Mouse (Mus musculus): ENCODE measurements at regions not wholly inside any gene's neighbourhood (a gene's known extent, or its start where the extent isn't known, plus 50 kb on each side); places are given as distances from the start of the nearest gene placed in this dataset.

GRCm38 (mm10) chr3:39591312-39591711 is 704.6 kb downstream of the Fat4 start:
- Histone ChIP-seq H3K4me3 (no peak overlapping the region), H3K79me2 (ENCODE audit: control insufficient read depth, insufficient read depth) (no peaks in the 10 kb centered on the region), H3K27me3 (ENCODE audit: control insufficient read depth, insufficient read depth, insufficient read length) (no peaks in the 10 kb centered on the region), H3K36me3 (ENCODE audit: control insufficient read depth, insufficient read depth) (no peaks in the 10 kb centered on the region), H3ac (ENCODE audit: control insufficient read depth, insufficient read length) (no peak overlapping the region), H3K4me2 (ENCODE audit: low read depth) (no peak overlapping the region)
- TF ChIP-seq USF1 (IDR thresholded peaks at IDR 0.05; ENCODE audit: low read depth) (no peak), TCF3 (IDR thresholded peaks at IDR 0.05; ENCODE audit: insufficient read length, low read depth) (no peak), TCF12 (IDR thresholded peaks at IDR 0.05; ENCODE audit: insufficient read depth, poor library complexity, severe bottlenecking) (no peak), MAX (IDR thresholded peaks at IDR 0.05; ENCODE audit: low read depth) (no peak), MYOG (IDR thresholded peaks at IDR 0.05; ENCODE audit: control insufficient read depth in 1 of 3, insufficient read depth in 1 of 3, insufficient read length in 2 of 3, low read depth in 2 of 3) (no peak), POLR2A (IDR thresholded peaks at IDR 0.05; ENCODE audit: insufficient read length, low read depth) (no peak), MYOD1 (IDR thresholded peaks at IDR 0.05; ENCODE audit: control insufficient read depth in 1 of 3, insufficient read length in 2 of 3, low read depth in 2 of 3) (no peak), POLR2AphosphoS2 (IDR thresholded peaks at IDR 0.05; ENCODE audit: insufficient read length, low read depth) (no peak)

GRCm38 (mm10) chr3:39592349-39593117 is 705.8 kb downstream of the Fat4 start:
- no peak overlapping the region for H3ac ChIP-seq (ENCODE audit: control insufficient read depth, insufficient read length)
- H3K79me2 ChIP-seq (ENCODE audit: control insufficient read depth, insufficient read depth) = no peaks in the 10 kb centered on the region
- no peaks in the 10 kb centered on the region for H3K27me3 ChIP-seq (ENCODE audit: control insufficient read depth, insufficient read depth, insufficient read length)
- H3K36me3 ChIP-seq (ENCODE audit: control insufficient read depth, insufficient read depth) = no peaks in the 10 kb centered on the region
- no peak overlapping the region for H3K4me2 ChIP-seq (ENCODE audit: low read depth)
- no peak for TF ChIP-seq MYOD1 (IDR thresholded peaks at IDR 0.05; ENCODE audit: control insufficient read depth in 1 of 3, insufficient read length in 2 of 3, low read depth in 2 of 3)
- no peak for TF ChIP-seq E2F4 (IDR thresholded peaks at IDR 0.05; ENCODE audit: insufficient read depth)
- no peak for TF ChIP-seq MAX (IDR thresholded peaks at IDR 0.05; ENCODE audit: low read depth)
- TF ChIP-seq TCF12 (IDR thresholded peaks at IDR 0.05; ENCODE audit: insufficient read depth, poor library complexity, severe bottlenecking) = no peak
- TF ChIP-seq REST (IDR thresholded peaks at IDR 0.05; ENCODE audit: insufficient read depth, insufficient read length) = no peak
- TF ChIP-seq TCF3 (IDR thresholded peaks at IDR 0.05; ENCODE audit: insufficient read length, low read depth) = no peak
- no peak for TF ChIP-seq USF1 (IDR thresholded peaks at IDR 0.05; ENCODE audit: low read depth)
- TF ChIP-seq SRF (IDR thresholded peaks at IDR 0.05; ENCODE audit: control insufficient read depth, insufficient read length, low read depth) = no peak
- no peak overlapping the region for H3K4me3 ChIP-seq

- H3K4me3 ChIP-seq = no peak overlapping the region
- no peak for TF ChIP-seq MAX (IDR thresholded peaks at IDR 0.05; ENCODE audit: low read depth)
- TF ChIP-seq TCF12 (IDR thresholded peaks at IDR 0.05; ENCODE audit: insufficient read depth, poor library complexity, severe bottlenecking) = no peak
- no peak for TF ChIP-seq MYOG (IDR thresholded peaks at IDR 0.05; ENCODE audit: control insufficient read depth in 1 of 3, insufficient read depth in 1 of 3, insufficient read length in 2 of 3, low read depth in 2 of 3)
- TF ChIP-seq SRF (IDR thresholded peaks at IDR 0.05; ENCODE audit: control insufficient read depth, insufficient read length, low read depth) = no peak
- no peak for TF ChIP-seq REST (IDR thresholded peaks at IDR 0.05; ENCODE audit: insufficient read depth, insufficient read length)
- TF ChIP-seq MYOD1 (IDR thresholded peaks at IDR 0.05; ENCODE audit: control insufficient read depth in 1 of 3, insufficient read length in 2 of 3, low read depth in 2 of 3) = no peak
- H3ac ChIP-seq (ENCODE audit: control insufficient read depth, insufficient read length) = no peak overlapping the region
- H3K4me2 ChIP-seq (ENCODE audit: low read depth) = no peak overlapping the region
- no peaks in the 10 kb centered on the region for H3K27me3 ChIP-seq (ENCODE audit: control insufficient read depth, insufficient read depth, insufficient read length)
- no peaks in the 10 kb centered on the region for H3K79me2 ChIP-seq (ENCODE audit: control insufficient read depth, insufficient read depth)
- H3K36me3 ChIP-seq (ENCODE audit: control insufficient read depth, insufficient read depth) = no peaks in the 10 kb centered on the region
These were observed 723.2 kb downstream of the Fat4 start for GRCm38 (mm10) chr3:39609937-39610336.

- Histone ChIP-seq H3K4me2 (ENCODE audit: low read depth) (no peak overlapping the region), H3K4me3 (no peak overlapping the region), H3ac (ENCODE audit: control insufficient read depth, insufficient read length) (no peak overlapping the region), H3K36me3 (ENCODE audit: control insufficient read depth, insufficient read depth) (no peaks in the 10 kb centered on the region), H3K27me3 (ENCODE audit: control insufficient read depth, insufficient read depth, insufficient read length) (no peaks in the 10 kb centered on the region), H3K79me2 (ENCODE audit: control insufficient read depth, insufficient read depth) (no peaks in the 10 kb centered on the region)
- TF ChIP-seq TCF12 (IDR thresholded peaks at IDR 0.05; ENCODE audit: insufficient read depth, poor library complexity, severe bottlenecking) (no peak), POLR2AphosphoS2 (IDR thresholded peaks at IDR 0.05; ENCODE audit: insufficient read length, low read depth) (no peak), E2F4 (IDR thresholded peaks at IDR 0.05; ENCODE audit: insufficient read depth) (no peak), MAX (IDR thresholded peaks at IDR 0.05; ENCODE audit: low read depth) (no peak), CEBPB (IDR thresholded peaks at IDR 0.05; ENCODE audit: insufficient read depth, poor library complexity, severe bottlenecking) (no peak), SRF (IDR thresholded peaks at IDR 0.05; ENCODE audit: control insufficient read depth, insufficient read length, low read depth) (no peak), MYOD1 (IDR thresholded peaks at IDR 0.05; ENCODE audit: control insufficient read depth in 1 of 3, insufficient read length in 2 of 3, low read depth in 2 of 3) (no peak), USF1 (IDR thresholded peaks at IDR 0.05; ENCODE audit: low read depth) (no peak)
These were observed 725.7 kb downstream of the Fat4 start for GRCm38 (mm10) chr3:39612408-39612807.

GRCm38 (mm10) chr3:39637924-39638323 is 751.2 kb downstream of the Fat4 start:
- H3ac ChIP-seq (ENCODE audit: control insufficient read depth, insufficient read length) = no peak overlapping the region
- no peak overlapping the region for H3K4me2 ChIP-seq (ENCODE audit: low read depth)
- no peak overlapping the region for H3K4me3 ChIP-seq
- TF ChIP-seq E2F4 (IDR thresholded peaks at IDR 0.05; ENCODE audit: insufficient read depth) (no peak), MAX (IDR thresholded peaks at IDR 0.05; ENCODE audit: low read depth) (no peak), REST (IDR thresholded peaks at IDR 0.05; ENCODE audit: insufficient read depth, insufficient read length) (no peak), CEBPB (IDR thresholded peaks at IDR 0.05; ENCODE audit: insufficient read depth, poor library complexity, severe bottlenecking) (no peak), TCF3 (IDR thresholded peaks at IDR 0.05; ENCODE audit: insufficient read length, low read depth) (no peak), SRF (IDR thresholded peaks at IDR 0.05; ENCODE audit: control insufficient read depth, insufficient read length, low read depth) (no peak), MYOG (IDR thresholded peaks at IDR 0.05; ENCODE audit: control insufficient read depth in 1 of 3, insufficient read depth in 1 of 3, insufficient read length in 2 of 3, low read depth in 2 of 3) (no peak), USF1 (IDR thresholded peaks at IDR 0.05; ENCODE audit: low read depth) (no peak), POLR2AphosphoS2 (IDR thresholded peaks at IDR 0.05; ENCODE audit: insufficient read length, low read depth) (no peak), TCF12 (IDR thresholded peaks at IDR 0.05; ENCODE audit: insufficient read depth, poor library complexity, severe bottlenecking) (no peak), MYOD1 (IDR thresholded peaks at IDR 0.05; ENCODE audit: control insufficient read depth in 1 of 3, insufficient read length in 2 of 3, low read depth in 2 of 3) (no peak), POLR2A (IDR thresholded peaks at IDR 0.05; ENCODE audit: insufficient read length, low read depth) (no peak)
- H3K36me3 ChIP-seq (ENCODE audit: control insufficient read depth, insufficient read depth) = no peaks in the 10 kb centered on the region
- H3K27me3 ChIP-seq (ENCODE audit: control insufficient read depth, insufficient read depth, insufficient read length) = no peaks in the 10 kb centered on the region
- H3K79me2 ChIP-seq (ENCODE audit: control insufficient read depth, insufficient read depth) = no peaks in the 10 kb centered on the region

Measured in myocyte (in vitro differentiated cells).